Mouse (Mus musculus): ENCODE results near the gene Map4. TPM values are rescaled to one million over a fixed set of nuclear protein-coding genes. Genes with fewer than 3 reads are reported as not detected.

Gene Map4
- polyA plus RNA-seq, 1 experiment from 2014 or later: 60.8 TPM

DNA sequence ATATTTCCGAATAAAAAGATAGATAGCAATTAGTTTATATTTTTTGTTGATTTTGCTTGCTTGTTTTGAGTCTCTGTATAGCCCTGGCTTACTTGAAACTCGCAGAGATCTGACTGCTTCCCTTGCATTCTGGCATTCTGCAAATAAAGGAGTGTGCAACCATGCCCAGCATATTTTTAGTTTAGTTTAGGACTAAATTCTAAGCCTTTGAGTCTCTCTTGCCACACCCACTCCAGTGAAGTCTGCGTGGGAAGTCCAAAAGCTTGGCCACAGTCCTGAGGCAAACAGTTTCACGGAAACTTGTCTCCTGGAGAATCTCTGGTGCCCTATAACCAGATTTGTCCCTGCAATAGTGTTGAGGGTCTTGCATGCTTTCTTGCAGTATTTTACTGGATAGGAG lies 113.1 kb downstream of the Map4 start:
- DNase-seq (ENCODE audit: low spot score) (no peak), ATAC-seq (replicated peaks; ENCODE audit: low FRiP score, low TSS enrichment, low read depth) (no peak)
- Histone ChIP-seq H3K27me3 (replicated peaks; ENCODE audit: control insufficient read depth, insufficient read depth, low read length) (no peaks in the 10 kb centered on the region), H3K4me2 (ENCODE audit: low read length) (no peak overlapping the region), H3K36me3 (ENCODE audit: control insufficient read depth, insufficient read depth, low read length) (peaks cover 11% of the 10 kb centered on the region; the same call in 1 of the 2 replicates), H3K9ac (ENCODE audit: low read length) (no peak overlapping the region), H3K9me3 (ENCODE audit: control insufficient read depth, low read length) (no peaks in the 10 kb centered on the region), H3K4me1 (replicated peaks; ENCODE audit: control insufficient read depth, insufficient read depth, low read length) (no peaks in the 10 kb centered on the region), H3K4me3 (ENCODE audit: low read depth, low read length) (no peak overlapping the region), H3K27ac (ENCODE audit: low read depth) (no peak overlapping the region)
- 90% methylated on average over 4 of the region's 4 CpGs for WGBS

DNA sequence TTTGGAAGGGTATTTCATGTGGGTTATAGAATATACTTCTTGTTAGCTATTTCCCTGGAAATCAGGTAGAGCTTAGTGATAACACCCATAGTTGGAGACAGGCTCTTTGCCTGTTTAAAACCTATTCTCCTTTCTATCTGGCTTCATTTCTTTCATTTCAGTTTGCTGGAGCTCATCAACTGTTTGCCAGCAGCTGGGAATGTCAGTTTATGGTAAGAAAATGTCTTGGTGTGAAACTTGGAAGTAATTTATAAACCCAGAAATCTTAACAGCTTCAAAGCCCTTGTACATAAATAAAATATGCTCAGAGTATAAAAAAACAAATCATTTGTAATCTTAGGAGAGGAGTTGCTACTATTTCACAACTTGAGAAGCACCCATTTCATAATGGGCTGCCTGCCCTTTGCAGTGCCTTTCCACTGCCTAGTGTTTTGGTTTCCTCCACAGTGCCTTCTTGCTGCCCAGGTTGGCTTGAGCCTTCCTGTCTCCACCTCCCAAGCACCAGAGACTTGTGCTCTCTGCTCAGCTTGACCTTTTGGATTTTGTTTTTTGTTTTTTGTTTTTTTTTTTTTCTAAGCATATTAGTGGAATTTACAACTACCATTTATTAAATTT lies 114.6 kb downstream of the Map4 start:
- no peak for DNase-seq (ENCODE audit: low spot score)
- no peak overlapping the region for H3K4me2 ChIP-seq (ENCODE audit: low read length)
- H3K4me3 ChIP-seq (ENCODE audit: low read depth, low read length): no peak overlapping the region
- no peaks in the 10 kb centered on the region for H3K36me3 ChIP-seq (ENCODE audit: control insufficient read depth, insufficient read depth, low read length)
- H3K27me3 ChIP-seq (replicated peaks; ENCODE audit: control insufficient read depth, insufficient read depth, low read length): no peaks in the 10 kb centered on the region
- ATAC-seq (replicated peaks; ENCODE audit: low FRiP score, low TSS enrichment, low read depth): no peak
- H3K9ac ChIP-seq (ENCODE audit: low read length): no peak overlapping the region
- no peaks in the 10 kb centered on the region for H3K9me3 ChIP-seq (ENCODE audit: control insufficient read depth, low read length)
- H3K4me1 ChIP-seq (replicated peaks; ENCODE audit: control insufficient read depth, insufficient read depth, low read length): no peaks in the 10 kb centered on the region
- H3K27ac ChIP-seq (ENCODE audit: low read depth): no peak overlapping the region

DNA sequence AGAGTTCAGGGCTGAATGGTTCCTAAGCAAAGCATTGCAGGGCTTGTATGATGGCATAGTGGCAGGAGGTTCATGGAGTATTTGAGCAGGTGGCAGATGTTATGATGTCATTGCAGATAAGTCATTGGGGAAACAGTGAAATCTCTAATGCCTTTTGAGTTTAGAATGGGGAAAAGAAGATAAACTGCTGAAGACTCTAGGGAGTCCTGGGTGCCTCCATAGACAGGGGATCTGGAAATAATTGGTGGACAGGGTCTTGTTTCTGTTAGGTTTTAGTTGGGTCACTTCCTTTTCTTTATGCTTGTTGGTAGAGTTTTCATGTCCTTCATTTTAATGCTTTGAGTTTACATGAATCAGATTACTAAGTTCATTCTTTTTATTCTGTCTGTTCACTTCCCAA lies 116.0 kb downstream of the Map4 start:
- H3K4me1 ChIP-seq (replicated peaks; ENCODE audit: control insufficient read depth, insufficient read depth, low read length): no peaks in the 10 kb centered on the region
- no peaks in the 10 kb centered on the region for H3K36me3 ChIP-seq (ENCODE audit: control insufficient read depth, insufficient read depth, low read length)
- no peak overlapping the region for H3K9ac ChIP-seq (ENCODE audit: low read length)
- H3K4me3 ChIP-seq (ENCODE audit: low read depth, low read length): no peak overlapping the region
- H3K27me3 ChIP-seq (replicated peaks; ENCODE audit: control insufficient read depth, insufficient read depth, low read length): no peaks in the 10 kb centered on the region
- no peak for DNase-seq (ENCODE audit: low spot score)
- no peak overlapping the region for H3K27ac ChIP-seq (ENCODE audit: low read depth)
- H3K4me2 ChIP-seq (ENCODE audit: low read length): no peak overlapping the region
- ATAC-seq (replicated peaks; ENCODE audit: low FRiP score, low TSS enrichment, low read depth): no peak
- no peaks in the 10 kb centered on the region for H3K9me3 ChIP-seq (ENCODE audit: control insufficient read depth, low read length)

DNA sequence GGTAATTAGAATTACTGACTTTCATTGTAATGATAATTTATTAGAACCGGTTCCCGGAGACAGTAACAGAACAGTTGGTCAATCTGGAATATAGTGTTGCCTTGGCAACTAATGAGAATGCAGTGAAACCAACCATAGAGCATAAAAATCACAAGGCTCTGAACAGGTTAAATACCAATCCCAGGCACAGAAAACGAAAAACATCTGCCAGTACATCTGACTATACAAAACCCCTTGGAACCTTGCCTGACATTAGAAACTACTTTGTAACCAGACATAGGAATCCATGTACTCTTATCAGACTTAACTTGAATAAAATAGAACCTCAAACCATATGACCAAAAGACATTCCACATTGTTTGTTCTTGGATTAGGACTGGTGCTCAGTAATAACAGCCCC lies 116.6 kb downstream of the Map4 start:
- Histone ChIP-seq H3K27me3 (replicated peaks; ENCODE audit: control insufficient read depth, insufficient read depth, low read length) (no peaks in the 10 kb centered on the region), H3K27ac (ENCODE audit: low read depth) (no peak overlapping the region), H3K4me2 (ENCODE audit: low read length) (no peak overlapping the region), H3K4me3 (ENCODE audit: low read depth, low read length) (no peak overlapping the region), H3K4me1 (replicated peaks; ENCODE audit: control insufficient read depth, insufficient read depth, low read length) (no peaks in the 10 kb centered on the region), H3K9ac (ENCODE audit: low read length) (no peak overlapping the region), H3K9me3 (ENCODE audit: control insufficient read depth, low read length) (no peaks in the 10 kb centered on the region), H3K36me3 (ENCODE audit: control insufficient read depth, insufficient read depth, low read length) (no peaks in the 10 kb centered on the region)
- ATAC-seq (replicated peaks; ENCODE audit: low FRiP score, low TSS enrichment, low read depth): no peak
- 72% methylated on average over 3 of the region's 3 CpGs for WGBS
- DNase-seq (ENCODE audit: low spot score): no peak

DNA sequence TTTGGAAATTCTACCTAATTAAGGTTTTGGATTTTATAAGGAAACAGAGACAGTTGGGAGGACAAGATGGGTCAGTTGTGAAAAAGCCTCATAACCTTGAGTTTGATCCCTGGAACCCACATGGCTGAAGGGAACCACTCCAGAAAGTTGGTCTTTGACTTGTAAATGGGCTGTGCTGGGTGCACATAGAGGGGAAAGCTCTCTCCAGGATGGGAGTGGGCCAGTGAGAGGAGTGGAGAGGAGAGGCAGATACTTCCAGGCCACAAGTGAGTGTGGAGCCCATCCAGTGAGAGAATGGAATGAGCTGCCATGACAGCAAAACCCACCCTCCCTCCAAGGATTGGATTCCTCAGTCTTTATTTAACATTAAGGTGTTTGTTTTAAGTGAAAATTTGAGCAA lies 119.9 kb downstream of the Map4 start:
- ATAC-seq (replicated peaks; ENCODE audit: low FRiP score, low TSS enrichment, low read depth): no peak
- no peaks in the 10 kb centered on the region for H3K27me3 ChIP-seq (replicated peaks; ENCODE audit: control insufficient read depth, insufficient read depth, low read length)

DNA sequence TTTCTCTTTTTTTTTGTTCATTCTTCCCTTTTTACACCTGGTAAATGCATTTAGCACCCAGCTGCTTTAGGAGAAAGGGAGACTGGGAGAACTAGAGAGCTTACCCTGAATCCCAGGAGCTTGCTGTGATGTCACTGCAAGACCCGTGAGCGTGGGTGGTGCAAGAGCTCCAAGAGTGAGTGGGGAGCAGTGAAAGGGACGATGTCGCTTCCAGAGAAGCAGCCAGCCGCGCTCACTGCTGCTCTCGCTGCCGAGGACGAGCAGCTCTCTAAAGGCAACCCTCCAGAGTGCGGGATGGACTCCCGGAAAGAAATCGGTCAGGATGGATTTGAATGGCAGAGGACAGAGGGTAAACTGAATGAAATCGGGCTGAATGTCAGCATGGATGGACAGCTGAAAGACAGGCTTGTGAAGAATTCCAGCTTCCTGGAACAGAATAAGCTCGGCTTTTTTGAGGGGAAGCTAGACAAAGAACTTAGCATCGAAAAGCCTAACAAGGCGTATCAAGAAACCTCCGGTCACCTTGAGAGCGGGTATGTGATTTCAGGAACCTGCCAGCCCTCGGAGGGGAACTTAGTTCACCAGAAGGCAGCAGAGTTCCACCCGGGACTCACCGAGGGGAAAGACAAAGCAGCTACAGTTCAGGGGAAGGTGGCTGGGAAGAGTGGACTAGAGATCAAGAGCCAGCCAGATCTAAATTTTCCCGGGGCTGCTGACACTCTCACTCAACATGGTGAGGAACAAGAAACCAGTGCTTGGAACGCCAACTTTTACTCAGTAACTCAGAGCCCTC lies 120.8 kb downstream of the Map4 start:
- no peak overlapping the region for H3K9ac ChIP-seq (ENCODE audit: low read length)
- no peaks in the 10 kb centered on the region for H3K9me3 ChIP-seq (ENCODE audit: control insufficient read depth, low read length)
- no peaks in the 10 kb centered on the region for H3K27me3 ChIP-seq (replicated peaks; ENCODE audit: control insufficient read depth, insufficient read depth, low read length)
- DNase-seq (ENCODE audit: low spot score): no peak
- 69% methylated on average over 23 of the region's 23 CpGs for WGBS
- H3K36me3 ChIP-seq (ENCODE audit: control insufficient read depth, insufficient read depth, low read length): no peaks in the 10 kb centered on the region
- no peak overlapping the region for H3K27ac ChIP-seq (ENCODE audit: low read depth)
- H3K4me3 ChIP-seq (ENCODE audit: low read depth, low read length): no peak overlapping the region
- H3K4me1 ChIP-seq (replicated peaks; ENCODE audit: control insufficient read depth, insufficient read depth, low read length): 0 out of 2 replicates have a peak, but pooled peaks cover 7% of the 10 kb centered on the region
- no peak for ATAC-seq (replicated peaks; ENCODE audit: low FRiP score, low TSS enrichment, low read depth)
- no peak overlapping the region for H3K4me2 ChIP-seq (ENCODE audit: low read length)

More for the DNA sequence above, 119.9 kb downstream of the Map4 start:
- no peak overlapping the region for H3K9ac ChIP-seq (ENCODE audit: low read length)
- H3K36me3 ChIP-seq (ENCODE audit: control insufficient read depth, insufficient read depth, low read length): no peaks in the 10 kb centered on the region
- 0 out of 2 replicates have a peak, but pooled peaks cover 4% of the 10 kb centered on the region for H3K4me1 ChIP-seq (replicated peaks; ENCODE audit: control insufficient read depth, insufficient read depth, low read length)
- H3K4me2 ChIP-seq (ENCODE audit: low read length): no peak overlapping the region
- DNase-seq (ENCODE audit: low spot score): no peak
- H3K4me3 ChIP-seq (ENCODE audit: low read depth, low read length): no peak overlapping the region
- no peak overlapping the region for H3K27ac ChIP-seq (ENCODE audit: low read depth)
- no peaks in the 10 kb centered on the region for H3K9me3 ChIP-seq (ENCODE audit: control insufficient read depth, low read length)

DNA sequence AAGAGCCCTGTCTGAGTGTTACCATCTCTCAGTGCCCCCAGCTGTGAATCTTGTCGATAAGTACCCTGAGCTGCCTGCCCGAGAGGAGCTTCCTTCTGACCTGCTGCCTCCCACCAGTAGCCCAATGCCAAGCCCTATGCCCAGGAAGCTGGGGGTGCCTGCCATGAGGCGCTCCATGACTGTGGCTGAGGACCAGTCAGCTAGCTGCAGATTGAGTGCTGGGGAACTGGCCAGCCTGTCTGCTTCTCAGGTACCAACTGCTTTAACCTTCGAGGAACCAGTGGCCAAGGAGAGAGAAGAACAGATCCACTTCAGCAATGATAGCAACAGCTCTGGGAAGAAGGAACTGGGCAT lies 121.7 kb downstream of the Map4 start:
- no peak overlapping the region for H3K27ac ChIP-seq (ENCODE audit: low read depth)
- no peak overlapping the region for H3K4me2 ChIP-seq (ENCODE audit: low read length)
- H3K9ac ChIP-seq (ENCODE audit: low read length): no peak overlapping the region
- DNase-seq (ENCODE audit: low spot score) (no peak), ATAC-seq (replicated peaks; ENCODE audit: low FRiP score, low TSS enrichment, low read depth) (no peak)
- no peaks in the 10 kb centered on the region for H3K36me3 ChIP-seq (ENCODE audit: control insufficient read depth, insufficient read depth, low read length)
- H3K9me3 ChIP-seq (ENCODE audit: control insufficient read depth, low read length): no peaks in the 10 kb centered on the region
- 0 out of 2 replicates have a peak, but pooled peaks cover 7% of the 10 kb centered on the region for H3K4me1 ChIP-seq (replicated peaks; ENCODE audit: control insufficient read depth, insufficient read depth, low read length)
- H3K27me3 ChIP-seq (replicated peaks; ENCODE audit: control insufficient read depth, insufficient read depth, low read length): no peaks in the 10 kb centered on the region
- H3K4me3 ChIP-seq (ENCODE audit: low read depth, low read length): no peak overlapping the region
- 77% methylated on average over 4 of the region's 4 CpGs for WGBS

DNA sequence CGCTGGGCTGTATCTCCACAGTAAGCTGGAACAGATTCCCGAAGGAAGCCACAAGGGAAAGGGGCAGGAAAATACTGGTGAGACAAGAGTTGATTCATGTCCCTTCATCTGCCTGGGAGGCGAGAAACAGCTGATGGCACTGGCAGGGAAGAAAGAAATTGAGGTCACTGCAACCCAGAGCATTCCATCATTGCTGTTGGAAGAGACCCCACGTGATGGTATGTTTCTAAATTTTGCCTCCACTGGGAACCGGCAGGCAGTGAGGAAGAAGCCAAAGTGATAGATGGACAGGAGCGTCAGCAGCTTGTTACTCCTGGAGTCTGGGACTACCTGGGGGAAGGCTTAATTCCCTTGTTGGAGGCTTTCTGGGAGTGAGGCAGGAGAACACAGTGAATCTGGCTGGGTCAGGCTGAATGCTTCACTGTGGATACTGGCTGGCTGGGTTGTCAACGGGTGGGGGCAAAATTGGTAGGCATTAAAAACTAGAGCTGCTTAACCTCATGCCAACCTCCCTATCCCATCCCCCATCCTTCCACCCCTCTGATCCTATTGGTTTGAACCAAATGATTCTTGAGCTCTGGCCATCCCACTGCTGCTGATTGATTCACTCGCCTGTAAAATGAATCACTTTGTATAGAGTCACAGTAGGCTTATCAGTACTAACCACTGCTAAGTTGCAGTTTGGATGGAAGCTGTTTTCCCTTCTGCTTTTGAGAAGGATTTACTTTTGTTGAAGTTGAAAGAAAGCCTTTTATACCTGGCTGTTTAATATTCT lies 122.2 kb downstream of the Map4 start:
- Histone ChIP-seq H3K4me1 (replicated peaks; ENCODE audit: control insufficient read depth, insufficient read depth, low read length) (0 out of 2 replicates have a peak, but pooled peaks cover 7% of the 10 kb centered on the region), H3K4me3 (ENCODE audit: low read depth, low read length) (no peak overlapping the region), H3K9me3 (ENCODE audit: control insufficient read depth, low read length) (no peaks in the 10 kb centered on the region), H3K27me3 (replicated peaks; ENCODE audit: control insufficient read depth, insufficient read depth, low read length) (no peaks in the 10 kb centered on the region), H3K9ac (ENCODE audit: low read length) (no peak overlapping the region), H3K4me2 (ENCODE audit: low read length) (no peak overlapping the region), H3K27ac (ENCODE audit: low read depth) (no peak overlapping the region), H3K36me3 (ENCODE audit: control insufficient read depth, insufficient read depth, low read length) (no peaks in the 10 kb centered on the region)
- 48% methylated on average over 8 of the region's 8 CpGs for WGBS
- ATAC-seq (replicated peaks; ENCODE audit: low FRiP score, low TSS enrichment, low read depth) (no peak), DNase-seq (ENCODE audit: low spot score) (no peak)

All from intestine, embryonic 14.5 days (tissue).